Mouse (Mus musculus) embryonic fibroblast, embryonic 13.5 days (primary cell): Measurements from ENCODE around the gene Klhl3. TPM values are rescaled to one million over a fixed set of nuclear protein-coding genes. Genes with fewer than 3 reads are reported as not detected.

Source experiments
- H3K27ac ChIP-seq: 2 replicates; pipeline ENCODE4 v1.5.1; 2012; ENCODE audit warnings: low read length, control low read depth, inconsistent platforms; ENCODE audit not compliant: insufficient read depth
- H3K4me1 ChIP-seq: 2 replicates; pipeline ENCODE4 v1.6.1; 2011; ENCODE audit warnings: low read length; ENCODE audit not compliant: control insufficient read depth, insufficient read depth
- H3K4me3 ChIP-seq: 2 replicates; pipeline ENCODE4 v1.5.1; 2011; ENCODE audit warnings: mild to moderate bottlenecking, control low read depth, low read length; ENCODE audit not compliant: insufficient read depth
- CTCF ChIP-seq: IDR thresholded peaks from 2 replicates; pipeline ENCODE4 v1.5.1; 2011; ENCODE audit warnings: mild to moderate bottlenecking, control low read depth, low read length, moderate library complexity, borderline replicate concordance; ENCODE audit not compliant: insufficient read depth
- POLR2A ChIP-seq: IDR thresholded peaks from 2 replicates; pipeline ENCODE4 v1.6.1; 2011; ENCODE audit warnings: low read depth, mild to moderate bottlenecking, control low read depth, low read length, moderate library complexity
- polyA plus RNA-seq: library from polyadenylated mRNA; stranded (reverse); fragments of >200 nt; gene quantifications from 2 replicates; pipeline ENCODE4 v1.2.4, GENCODE M21; 2011; ENCODE audit warnings: low read depth; ENCODE audit not compliant: missing spikeins, insufficient read length

The Klhl3 gene
- polyA plus RNA-seq, 1 experiment, result 0.53 TPM

GRCm38 (mm10) chr13:58070504-58070903 is 42.9 kb downstream of the Klhl3 start:
- TF ChIP-seq CTCF (no peak), POLR2A (no peak)
- Histone ChIP-seq H3K4me1 (peaks cover 2% of the 10 kb centered on the region; the same call in 1 of the 2 replicates), H3K4me3 (no peak overlapping the region), H3K27ac (no peak overlapping the region)

GRCm38 (mm10) chr13:58068421-58069209 is 44.8 kb downstream of the Klhl3 start:
- Histone ChIP-seq H3K27ac (no peak overlapping the region), H3K4me1 (no peaks in the 10 kb centered on the region), H3K4me3 (no peak overlapping the region)
- TF ChIP-seq CTCF (no peak), POLR2A (no peak)

GRCm38 (mm10) chr13:58067540-58068103 is 45.8 kb downstream of the Klhl3 start:
- no peak overlapping the region for H3K4me3 ChIP-seq
- TF ChIP-seq CTCF, result no peak
- TF ChIP-seq POLR2A, result no peak
- H3K27ac ChIP-seq, result no peak overlapping the region
- no peaks in the 10 kb centered on the region for H3K4me1 ChIP-seq

- Histone ChIP-seq H3K27ac (no peak overlapping the region), H3K4me3 (no peak overlapping the region), H3K4me1 (no peaks in the 10 kb centered on the region)
- TF ChIP-seq CTCF (no peak), POLR2A (no peak)
These were observed 46.6 kb downstream of the Klhl3 start for GRCm38 (mm10) chr13:58066496-58067389.

- H3K27ac ChIP-seq, result no peak overlapping the region
- no peak overlapping the region for H3K4me3 ChIP-seq
- TF ChIP-seq POLR2A, result no peak
- no peak for TF ChIP-seq CTCF
- no peaks in the 10 kb centered on the region for H3K4me1 ChIP-seq
These were observed 47.3 kb downstream of the Klhl3 start for GRCm38 (mm10) chr13:58066081-58066495.

GRCm38 (mm10) chr13:58065316-58065715 is 48.1 kb downstream of the Klhl3 start:
- Histone ChIP-seq H3K4me1 (no peaks in the 10 kb centered on the region), H3K4me3 (no peak overlapping the region), H3K27ac (no peak overlapping the region)
- TF ChIP-seq CTCF, result no peak
- TF ChIP-seq POLR2A, result no peak

GRCm38 (mm10) chr13:58057953-58058870 is 55.2 kb downstream of the Klhl3 start:
- H3K4me3 ChIP-seq, result no peak overlapping the region
- TF ChIP-seq POLR2A (no peak), CTCF (no peak)
- H3K27ac ChIP-seq, result no peak overlapping the region
- H3K4me1 ChIP-seq, result no peaks in the 10 kb centered on the region

- H3K4me3 ChIP-seq, result no peak overlapping the region
- H3K4me1 ChIP-seq, result no peaks in the 10 kb centered on the region
- TF ChIP-seq CTCF (no peak), POLR2A (no peak)
- H3K27ac ChIP-seq, result no peak overlapping the region
These were observed 56.8 kb downstream of the Klhl3 start for GRCm38 (mm10) chr13:58056618-58057017.

- TF ChIP-seq POLR2A (no peak), CTCF (no peak)
- Histone ChIP-seq H3K4me1 (no peaks in the 10 kb centered on the region), H3K4me3 (no peak overlapping the region), H3K27ac (no peak overlapping the region)
These were observed 59.8 kb downstream of the Klhl3 start for GRCm38 (mm10) chr13:58053628-58054027.

- Histone ChIP-seq H3K4me1 (no peaks in the 10 kb centered on the region), H3K27ac (no peak overlapping the region), H3K4me3 (no peak overlapping the region)
- no peak for TF ChIP-seq CTCF
- no peak for TF ChIP-seq POLR2A
These were observed 61.7 kb downstream of the Klhl3 start for GRCm38 (mm10) chr13:58051654-58052053.
